Mouse (Mus musculus) spleen, postnatal 14 days (tissue): ENCODE measurements around the gene Tmed2.
"Not testable (repeated sequence)": the region's sequence is repeated elsewhere in the genome, so short reads cannot be mapped to it uniquely, and the experiment has no call there.

Source experiments
- DNase-seq, 2 experiments: peaks; one replicate each; pipeline ENCODE4 v3.0.0; 2021 to 2022; ENCODE audit warnings: low spot score in 2 of 2

Gene Tmed2

GRCm38 (mm10) chr5:124578633-124579317, 38.3 kb downstream of the Tmed2 start, which contains the start of the genes Eif2b1 and Gtf2h3:
Gene Eif2b1, minus strand, starts transcription at chr5:124579131.
Gene Gtf2h3, plus strand, starts transcription at chr5:124579140.
- DNase-seq = peak; percentile 80 to 93

DNA sequence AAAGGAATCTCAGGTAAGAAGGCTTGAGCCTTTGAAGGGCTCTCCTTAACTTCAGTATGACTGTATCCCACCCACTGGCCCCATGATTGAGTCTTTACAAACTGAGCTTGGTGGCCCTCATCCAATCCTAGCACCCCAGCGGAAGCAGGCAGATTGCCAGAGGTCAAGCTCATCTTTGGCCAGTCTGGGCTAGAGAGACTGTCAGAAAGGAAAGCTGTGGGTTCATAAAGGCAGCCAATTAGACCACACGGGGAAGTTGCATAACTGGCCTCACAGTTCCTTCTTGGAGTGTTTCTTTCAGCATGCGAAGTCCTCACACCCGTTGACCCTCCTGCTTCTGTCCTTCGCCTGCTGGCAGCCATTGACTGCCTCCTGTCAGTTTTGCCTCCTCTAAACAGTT, 42.0 kb downstream of the Tmed2 start:
- DNase-seq = no peak

DNA sequence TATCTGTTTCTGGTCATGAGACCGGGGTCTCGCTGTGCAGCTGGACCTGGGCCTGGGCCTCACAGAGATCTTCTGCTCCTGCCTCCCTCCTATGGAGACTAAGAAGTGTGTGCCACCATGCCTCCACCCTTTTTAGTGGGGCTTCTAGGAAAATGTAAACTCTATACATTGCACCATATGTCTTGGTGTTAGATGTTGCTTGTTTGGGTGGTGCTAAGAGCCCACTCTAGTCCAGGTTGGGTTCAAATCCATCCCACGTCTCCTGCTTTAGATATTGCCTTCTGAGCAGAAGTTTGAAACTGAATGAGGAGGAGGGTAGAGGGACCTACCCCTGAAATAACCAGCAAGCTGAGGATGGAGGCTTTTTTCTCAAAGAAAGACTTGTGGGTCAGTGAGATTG, 52.3 kb downstream of the Tmed2 start:
- DNase-seq = no peak

GRCm38 (mm10) chr5:124598224-124599174, 58.0 kb downstream of the Tmed2 start:
- peak; percentile 32 to 60 for DNase-seq

GRCm38 (mm10) chr5:124599726-124600125, 59.2 kb downstream of the Tmed2 start:
- not testable (repeated sequence) for DNase-seq
